Mouse (Mus musculus) brain, embryonic 14.5 days (tissue): ENCODE results near the gene Nit1. TPM values are rescaled to one million over a fixed set of nuclear protein-coding genes. Genes with fewer than 3 reads are reported as not detected.
"Not testable (repeated sequence)": the region's sequence is repeated elsewhere in the genome, so short reads cannot be mapped to it uniquely, and the experiment has no call there.

Experiments
- DNase-seq: peaks from one replicate; pipeline ENCODE4 v3.0.0-alpha.2; 2011; ENCODE audit warnings: low read depth
- CTCF ChIP-seq: fragments of 200-500 bp; IDR thresholded peaks from 2 replicates; pipeline ENCODE4 v1.5.1; 2012; ENCODE audit warnings: inconsistent platforms, mild to moderate bottlenecking, moderate library complexity, borderline replicate concordance; ENCODE audit not compliant: insufficient read depth, insufficient read length; ENCODE audit errors: extremely low read depth
- POLR2A ChIP-seq: fragments of 200-500 bp; IDR thresholded peaks from 2 replicates; pipeline ENCODE4 v1.6.1; 2012; ENCODE audit warnings: mild to moderate bottlenecking, inconsistent platforms, borderline replicate concordance; ENCODE audit not compliant: poor library complexity, insufficient read depth, insufficient read length, severe bottlenecking; ENCODE audit errors: extremely low read depth
- polyA plus RNA-seq: library from polyadenylated mRNA; depleted of rRNA; stranded (reverse); fragments of >200 nt; gene quantifications from 2 replicates; pipeline ENCODE4 v1.2.3, GENCODE M21; 2012

Gene Nit1
- polyA plus RNA-seq, 1 experiment, result 57.0 TPM

GRCm38 (mm10) chr1:171348665-171349064, 3.2 kb upstream of the Nit1 start:
- no peak for DNase-seq
- TF ChIP-seq POLR2A, result no peak
- no peak for TF ChIP-seq CTCF

GRCm38 (mm10) chr1:171346095-171346450, 627 bp upstream of the Nit1 start:
- no peak for TF ChIP-seq CTCF
- no peak for TF ChIP-seq POLR2A
- no peak for DNase-seq

- no peak for TF ChIP-seq POLR2A
- TF ChIP-seq CTCF, result no peak
- no peak for DNase-seq
These were observed 731 bp downstream of the Nit1 start for GRCm38 (mm10) chr1:171344715-171345114.

GRCm38 (mm10) chr1:171343922-171344677, 1.3 kb downstream of the Nit1 start:
- no peak for TF ChIP-seq POLR2A
- no peak for TF ChIP-seq CTCF
- DNase-seq, result no peak

- DNase-seq, result no peak
- TF ChIP-seq POLR2A (no peak), CTCF (no peak)
These were observed 2.9 kb downstream of the Nit1 start for GRCm38 (mm10) chr1:171342262-171343207.

GRCm38 (mm10) chr1:171330216-171330560, 15.3 kb downstream of the Nit1 start:
- TF ChIP-seq CTCF (no peak), POLR2A (no peak)
- peak; percentile 69 for DNase-seq

- peak; percentile 69 for DNase-seq
- TF ChIP-seq CTCF (no peak), POLR2A (no peak)
These were observed 15.8 kb downstream of the Nit1 start for GRCm38 (mm10) chr1:171329433-171330215.

GRCm38 (mm10) chr1:171328839-171329432, 16.5 kb downstream of the Nit1 start, which contains the start of gene Dedd:
TSS of gene Dedd (plus strand) at chr1:171329145.
- no peak for TF ChIP-seq CTCF
- peak; percentile 21; the same call in 1 of the 2 replicates for TF ChIP-seq POLR2A
- peak; percentile 99 for DNase-seq

GRCm38 (mm10) chr1:171328244-171328643, 17.2 kb downstream of the Nit1 start:
- DNase-seq, result no peak
- TF ChIP-seq CTCF (no peak), POLR2A (no peak)

GRCm38 (mm10) chr1:171326588-171326987, 18.9 kb downstream of the Nit1 start:
- not testable (repeated sequence) for DNase-seq

- no peak for TF ChIP-seq CTCF
- no peak for TF ChIP-seq POLR2A
- DNase-seq, result no peak
These were observed 19.9 kb downstream of the Nit1 start for GRCm38 (mm10) chr1:171325571-171325970.
